Mouse (Mus musculus): ENCODE measurements around the gene Sgcd.
"Not testable (repeated sequence)": the region's sequence is repeated elsewhere in the genome, so short reads cannot be mapped to it uniquely, and the experiment has no call there.

Gene Sgcd

GRCm38 (mm10) chr11:47777226-47777915 is 211.4 kb downstream of the Sgcd start:
- in situ Hi-C loops (cut with MboI, MseI): no loop called here

GRCm38 (mm10) chr11:47776019-47776418 is 212.8 kb downstream of the Sgcd start:
- in situ Hi-C loops (cut with MboI, MseI): no loop called here

GRCm38 (mm10) chr11:47765859-47766258 is 222.9 kb downstream of the Sgcd start:
- in situ Hi-C loops (cut with MboI, MseI): no loop called here

- in situ Hi-C loops (cut with MboI, MseI): not testable (repeated sequence)
Observed at GRCm38 (mm10) chr11:47763569-47763968, 225.2 kb downstream of the Sgcd start.

GRCm38 (mm10) chr11:47759015-47759414 is 229.8 kb downstream of the Sgcd start:
- in situ Hi-C loops (cut with MboI, MseI): no loop called here

- in situ Hi-C loops (cut with MboI, MseI): no loop called here
Observed at GRCm38 (mm10) chr11:47742806-47743205, 246.0 kb downstream of the Sgcd start.

- in situ Hi-C loops (cut with MboI, MseI): no loop called here
Observed at GRCm38 (mm10) chr11:47704930-47705787, 283.6 kb downstream of the Sgcd start.

GRCm38 (mm10) chr11:47695611-47696010 is 293.2 kb downstream of the Sgcd start:
- in situ Hi-C loops (cut with MboI, MseI): no loop called here

GRCm38 (mm10) chr11:47658135-47658534 is 330.6 kb downstream of the Sgcd start:
- in situ Hi-C loops (cut with MboI, MseI): no loop called here

GRCm38 (mm10) chr11:47645911-47646310 is 342.9 kb downstream of the Sgcd start:
- in situ Hi-C loops (cut with MboI, MseI): no loop called here

GRCm38 (mm10) chr11:47641567-47642259 is 347.1 kb downstream of the Sgcd start:
- in situ Hi-C loops (cut with MboI, MseI): no loop called here

GRCm38 (mm10) chr11:47640556-47640955 is 348.2 kb downstream of the Sgcd start:
- in situ Hi-C loops (cut with MboI, MseI): no loop called here

- in situ Hi-C loops (cut with MboI, MseI): no loop called here
Observed at GRCm38 (mm10) chr11:47630186-47630585, 358.6 kb downstream of the Sgcd start.

GRCm38 (mm10) chr11:47609892-47610291 is 378.9 kb downstream of the Sgcd start:
- in situ Hi-C loops (cut with MboI, MseI): loop anchor here (10.0 kb wide), 1 partner anchor 225 kb away; no protein-coding TSS in a partner anchor

- in situ Hi-C loops (cut with MboI, MseI): no loop called here
Observed at GRCm38 (mm10) chr11:47574635-47575034, 414.1 kb downstream of the Sgcd start.

- in situ Hi-C loops (cut with MboI, MseI): no loop called here
Observed at GRCm38 (mm10) chr11:47568488-47568887, 420.3 kb downstream of the Sgcd start.

- in situ Hi-C loops (cut with MboI, MseI): no loop called here
Observed at GRCm38 (mm10) chr11:47566156-47566555, 422.6 kb downstream of the Sgcd start.

- in situ Hi-C loops (cut with MboI, MseI): loop anchor here (10.0 kb wide), 1 partner anchor 1000 kb away; the partner anchor contains the start of gene Gm12169
Observed at GRCm38 (mm10) chr11:47524845-47525244, 463.9 kb downstream of the Sgcd start.

- in situ Hi-C loops (cut with MboI, MseI): no loop called here
Observed at GRCm38 (mm10) chr11:47508047-47508446, 480.7 kb downstream of the Sgcd start.

- in situ Hi-C loops (cut with MboI, MseI): not testable (repeated sequence)
Observed at GRCm38 (mm10) chr11:47503236-47503635, 485.5 kb downstream of the Sgcd start.

- in situ Hi-C loops (cut with MboI, MseI): no loop called here
Observed at GRCm38 (mm10) chr11:47473493-47474230, 515.1 kb downstream of the Sgcd start.

Measured in T-helper 2 cell (primary cell).